Mouse (Mus musculus): ENCODE data around the gene Kcnj9. TPM values are rescaled to one million over a fixed set of nuclear protein-coding genes. Genes with fewer than 3 reads are reported as not detected.

The Kcnj9 gene
- total and polyA plus RNA-seq, 2 experiments = 0.02 to 0.09 TPM

DNA sequence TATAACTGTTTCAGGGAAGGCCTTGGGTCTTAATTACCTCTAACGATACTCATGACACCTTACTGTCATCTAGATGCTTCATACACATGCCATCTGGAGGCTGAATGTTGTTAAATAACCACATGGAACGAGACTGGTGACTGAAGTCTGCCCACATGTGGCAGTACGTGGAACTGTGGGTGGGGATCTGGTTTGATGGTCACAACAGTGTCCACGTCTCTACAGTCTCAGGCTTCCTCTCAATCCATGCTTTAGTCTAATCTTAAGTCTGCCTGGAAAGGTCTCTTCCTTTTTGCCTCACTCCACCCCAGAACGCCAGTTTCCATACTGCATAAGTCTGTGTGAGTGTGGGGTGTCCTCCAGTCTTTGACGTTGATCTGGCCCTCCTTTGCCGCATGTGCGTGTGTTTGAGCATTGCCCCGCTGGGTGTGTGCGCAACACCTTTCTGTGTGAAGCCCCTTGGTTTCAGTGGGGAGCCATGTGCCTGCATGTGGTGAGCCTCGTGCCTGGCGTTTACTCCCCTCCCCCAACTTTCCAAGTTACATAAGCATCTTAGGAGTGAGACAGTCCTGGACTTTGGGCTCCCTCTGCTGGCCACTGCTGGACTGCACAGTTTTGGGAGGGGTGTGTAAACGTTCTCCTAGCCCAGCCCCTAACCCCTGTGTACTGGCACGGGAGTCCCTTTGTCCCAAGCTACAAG, 19.3 kb downstream of the Kcnj9 start:
- peaks cover 7% of the 10 kb centered on the region; the same call in 1 of the 2 replicates for H3K79me2 ChIP-seq (ENCODE audit: control insufficient read depth, insufficient read depth, low read length)
- H3K4me1 ChIP-seq (ENCODE audit: control insufficient read depth, insufficient read depth, low read length) = peaks cover 19% of the 10 kb centered on the region
- peak overlapping the region; percentile 89 for H3K27ac ChIP-seq (replicated peaks; ENCODE audit: insufficient read depth, low read depth, low read length)
- peak overlapping the region; percentile 33 for H3K4me3 ChIP-seq (ENCODE audit: insufficient read depth, low read depth, low read length)
- H3K9ac ChIP-seq (ENCODE audit: low read depth, low read length) = peak overlapping the region; percentile 77
- TF ChIP-seq POLR2A (IDR thresholded peaks at IDR 0.05; ENCODE audit: extremely low read depth, insufficient read depth, low read length) (no peak), CTCF (IDR thresholded peaks at IDR 0.05; ENCODE audit: low read depth, low read length) (peak; percentile 93)
- under 1% methylated on average over 14 of the region's 14 CpGs for WGBS
- DNase-seq (ENCODE audit: extremely low read depth, low read depth, low spot score) = peak; percentile 76
- no peaks in the 10 kb centered on the region for H3K27me3 ChIP-seq (ENCODE audit: control insufficient read depth, insufficient read depth, low read length)
- H3K36me3 ChIP-seq (ENCODE audit: control insufficient read depth, insufficient read depth, low read length) = no peaks in the 10 kb centered on the region

DNA sequence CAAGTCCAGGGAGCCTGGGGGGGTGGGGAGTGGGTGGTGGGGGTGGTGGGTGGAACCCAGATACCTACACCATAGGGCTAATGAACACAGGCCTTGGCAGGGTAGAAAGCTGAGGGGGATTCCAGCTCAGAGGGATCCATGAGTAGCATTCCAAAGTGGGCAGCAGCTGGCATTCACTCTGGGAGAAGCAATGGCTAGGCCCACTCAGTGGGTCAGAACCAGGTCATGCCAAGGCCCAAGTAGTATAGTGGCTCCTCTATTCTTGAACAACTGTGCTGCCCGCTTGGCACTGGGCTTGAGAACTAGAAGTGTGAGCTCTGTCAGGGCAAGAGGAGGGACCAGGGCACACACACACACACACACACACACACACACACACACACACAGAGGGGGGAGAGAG, 20.7 kb downstream of the Kcnj9 start:
- TF ChIP-seq CTCF (IDR thresholded peaks at IDR 0.05; ENCODE audit: low read depth, low read length) (no peak), POLR2A (IDR thresholded peaks at IDR 0.05; ENCODE audit: extremely low read depth, insufficient read depth, low read length) (no peak)
- H3K9ac ChIP-seq (ENCODE audit: low read depth, low read length) = no peak overlapping the region
- H3K27me3 ChIP-seq (ENCODE audit: control insufficient read depth, insufficient read depth, low read length) = no peaks in the 10 kb centered on the region
- no peak overlapping the region for H3K27ac ChIP-seq (replicated peaks; ENCODE audit: insufficient read depth, low read depth, low read length)
- no peak overlapping the region for H3K4me3 ChIP-seq (ENCODE audit: insufficient read depth, low read depth, low read length)
- DNase-seq (ENCODE audit: extremely low read depth, low read depth, low spot score) = no peak
- whole genome bisulfite sequencing = 100% methylated on average over 1 of the region's 1 CpGs
- H3K4me1 ChIP-seq (ENCODE audit: control insufficient read depth, insufficient read depth, low read length) = peaks cover 19% of the 10 kb centered on the region
- H3K36me3 ChIP-seq (ENCODE audit: control insufficient read depth, insufficient read depth, low read length) = no peaks in the 10 kb centered on the region
- peaks cover 7% of the 10 kb centered on the region; the same call in 1 of the 2 replicates for H3K79me2 ChIP-seq (ENCODE audit: control insufficient read depth, insufficient read depth, low read length)

DNA sequence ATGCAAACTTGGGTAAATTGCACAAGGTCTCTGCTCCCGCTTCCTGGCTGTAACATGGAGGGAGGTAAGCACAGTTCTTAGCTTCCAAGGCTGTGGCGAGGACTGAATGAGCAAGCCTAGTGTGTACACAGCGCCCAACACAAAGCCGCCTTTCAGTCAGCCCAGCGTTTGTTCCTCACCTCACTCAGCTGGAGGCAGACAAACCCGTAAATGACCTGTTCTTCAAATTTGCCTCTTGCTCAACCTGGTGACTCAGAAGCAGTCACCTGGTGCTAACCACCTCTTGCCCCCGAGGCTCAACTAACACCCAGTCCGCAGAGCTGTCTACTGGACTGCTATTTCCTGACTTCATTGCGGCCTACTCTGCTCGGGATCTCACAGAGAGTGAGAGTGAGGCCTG, 21.2 kb downstream of the Kcnj9 start:
- TF ChIP-seq CTCF (IDR thresholded peaks at IDR 0.05; ENCODE audit: low read depth, low read length) (no peak), POLR2A (IDR thresholded peaks at IDR 0.05; ENCODE audit: extremely low read depth, insufficient read depth, low read length) (no peak)
- peak; percentile 71 for DNase-seq (ENCODE audit: extremely low read depth, low read depth, low spot score)
- Histone ChIP-seq H3K4me3 (ENCODE audit: insufficient read depth, low read depth, low read length) (no peak overlapping the region), H3K9ac (ENCODE audit: low read depth, low read length) (no peak overlapping the region), H3K27ac (replicated peaks; ENCODE audit: insufficient read depth, low read depth, low read length) (no peak overlapping the region), H3K79me2 (ENCODE audit: control insufficient read depth, insufficient read depth, low read length) (peaks cover 3% of the 10 kb centered on the region; the same call in 1 of the 2 replicates), H3K27me3 (ENCODE audit: control insufficient read depth, insufficient read depth, low read length) (no peaks in the 10 kb centered on the region), H3K36me3 (ENCODE audit: control insufficient read depth, insufficient read depth, low read length) (no peaks in the 10 kb centered on the region), H3K4me1 (ENCODE audit: control insufficient read depth, insufficient read depth, low read length) (peaks cover 16% of the 10 kb centered on the region)
- WGBS = 19% methylated on average over 10 of the region's 10 CpGs

DNA sequence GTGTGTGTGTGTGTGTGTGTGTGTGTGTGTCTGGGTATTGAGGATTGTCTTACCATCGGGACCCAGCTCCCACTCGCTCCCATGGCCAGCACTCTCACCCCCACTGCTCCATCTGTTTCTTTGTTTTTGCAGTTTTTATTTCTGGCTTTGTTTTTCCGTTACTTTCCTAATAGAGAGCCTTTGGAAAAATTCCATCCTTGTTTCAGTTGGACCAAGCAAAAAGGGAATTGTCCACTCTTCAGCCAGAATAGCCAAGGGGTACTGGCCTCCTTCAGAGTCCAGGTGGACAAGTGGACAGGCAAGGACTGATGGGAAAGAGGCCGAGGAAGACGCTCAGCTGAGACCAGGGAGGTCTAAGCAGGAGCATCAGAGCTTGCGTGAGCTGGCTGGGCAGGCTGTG, 22.2 kb downstream of the Kcnj9 start:
- Histone ChIP-seq H3K79me2 (ENCODE audit: control insufficient read depth, insufficient read depth, low read length) (no peaks in the 10 kb centered on the region), H3K27me3 (ENCODE audit: control insufficient read depth, insufficient read depth, low read length) (no peaks in the 10 kb centered on the region), H3K4me3 (ENCODE audit: insufficient read depth, low read depth, low read length) (no peak overlapping the region), H3K36me3 (ENCODE audit: control insufficient read depth, insufficient read depth, low read length) (no peaks in the 10 kb centered on the region), H3K4me1 (ENCODE audit: control insufficient read depth, insufficient read depth, low read length) (peaks cover 16% of the 10 kb centered on the region), H3K27ac (replicated peaks; ENCODE audit: insufficient read depth, low read depth, low read length) (no peak overlapping the region), H3K9ac (ENCODE audit: low read depth, low read length) (no peak overlapping the region)
- WGBS = 85% methylated on average over 6 of the region's 6 CpGs
- no peak for DNase-seq (ENCODE audit: extremely low read depth, low read depth, low spot score)
- TF ChIP-seq POLR2A (IDR thresholded peaks at IDR 0.05; ENCODE audit: extremely low read depth, insufficient read depth, low read length) = no peak
- no peak for TF ChIP-seq CTCF (IDR thresholded peaks at IDR 0.05; ENCODE audit: low read depth, low read length)

DNA sequence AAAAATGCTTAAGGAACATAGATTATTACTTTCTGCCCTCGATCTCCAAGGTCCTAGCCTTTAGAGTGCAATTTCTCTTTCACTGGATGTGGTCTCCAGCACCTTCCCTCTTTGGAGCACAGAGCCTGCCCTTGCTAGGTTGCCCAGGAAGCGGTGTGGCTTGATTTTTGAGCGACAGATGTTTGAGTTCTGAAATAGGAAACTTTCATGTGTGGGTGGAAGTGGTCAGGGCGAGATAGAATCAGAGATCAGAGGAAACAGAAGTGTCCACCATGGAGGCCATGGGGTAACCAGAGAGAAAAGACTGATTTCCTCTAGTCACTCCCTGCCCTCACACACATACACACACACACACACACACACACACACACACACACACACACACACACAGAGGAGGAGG, 22.9 kb downstream of the Kcnj9 start:
- WGBS = 62% methylated on average over 4 of the region's 4 CpGs

DNA sequence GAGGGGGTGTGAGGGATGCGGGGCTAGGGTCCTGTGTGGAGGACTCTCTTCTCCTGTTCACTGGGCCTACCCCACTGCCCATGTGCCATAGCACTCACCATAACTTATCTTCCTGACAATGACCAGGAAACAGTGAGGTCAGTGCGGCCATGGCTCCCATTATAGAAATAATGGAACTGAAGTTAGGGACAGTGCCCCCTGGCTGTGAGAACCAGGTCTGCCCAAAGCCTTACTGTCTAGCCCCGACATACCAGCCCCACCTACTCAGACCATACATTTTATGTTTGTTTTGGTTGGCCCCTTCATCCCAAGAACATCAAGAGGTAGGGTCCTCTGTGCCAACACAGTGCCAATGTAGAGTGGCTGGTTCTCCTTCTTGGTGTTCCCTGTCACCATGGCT, 23.5 kb downstream of the Kcnj9 start:
- TF ChIP-seq POLR2A (IDR thresholded peaks at IDR 0.05; ENCODE audit: extremely low read depth, insufficient read depth, low read length) (no peak), CTCF (IDR thresholded peaks at IDR 0.05; ENCODE audit: low read depth, low read length) (peak; percentile 35; the same call in 1 of the 2 replicates)
- Histone ChIP-seq H3K4me3 (ENCODE audit: insufficient read depth, low read depth, low read length) (no peak overlapping the region), H3K36me3 (ENCODE audit: control insufficient read depth, insufficient read depth, low read length) (no peaks in the 10 kb centered on the region), H3K9ac (ENCODE audit: low read depth, low read length) (no peak overlapping the region), H3K27ac (replicated peaks; ENCODE audit: insufficient read depth, low read depth, low read length) (no peak overlapping the region), H3K4me1 (ENCODE audit: control insufficient read depth, insufficient read depth, low read length) (peaks cover 13% of the 10 kb centered on the region; the same call in 1 of the 2 replicates), H3K27me3 (ENCODE audit: control insufficient read depth, insufficient read depth, low read length) (no peaks in the 10 kb centered on the region), H3K79me2 (ENCODE audit: control insufficient read depth, insufficient read depth, low read length) (no peaks in the 10 kb centered on the region)
- no peak for DNase-seq (ENCODE audit: extremely low read depth, low read depth, low spot score)
- WGBS = 87% methylated on average over 3 of the region's 3 CpGs

More for the DNA sequence above, 22.9 kb downstream of the Kcnj9 start:
- no peak for DNase-seq (ENCODE audit: extremely low read depth, low read depth, low spot score)
- no peak overlapping the region for H3K27ac ChIP-seq (replicated peaks; ENCODE audit: insufficient read depth, low read depth, low read length)
- no peak overlapping the region for H3K9ac ChIP-seq (ENCODE audit: low read depth, low read length)
- no peaks in the 10 kb centered on the region for H3K36me3 ChIP-seq (ENCODE audit: control insufficient read depth, insufficient read depth, low read length)
- H3K79me2 ChIP-seq (ENCODE audit: control insufficient read depth, insufficient read depth, low read length) = no peaks in the 10 kb centered on the region
- peaks cover 16% of the 10 kb centered on the region for H3K4me1 ChIP-seq (ENCODE audit: control insufficient read depth, insufficient read depth, low read length)
- no peaks in the 10 kb centered on the region for H3K27me3 ChIP-seq (ENCODE audit: control insufficient read depth, insufficient read depth, low read length)
- TF ChIP-seq CTCF (IDR thresholded peaks at IDR 0.05; ENCODE audit: low read depth, low read length) (no peak), POLR2A (IDR thresholded peaks at IDR 0.05; ENCODE audit: extremely low read depth, insufficient read depth, low read length) (no peak)
- no peak overlapping the region for H3K4me3 ChIP-seq (ENCODE audit: insufficient read depth, low read depth, low read length)

Measured in liver, adult 2 months (tissue).